Mouse (Mus musculus): ENCODE measurements around the gene Il4. TPM values are rescaled to one million over a fixed set of nuclear protein-coding genes. Genes with fewer than 3 reads are reported as not detected.

Il4 gene
- total RNA-seq, 1 experiment from 2014 or later = 2.9 TPM

- no peak for ATAC-seq (replicated peaks in 1 of 2; ENCODE audit: insufficient read depth in 1 of 2, low FRiP score in 2 of 2, low TSS enrichment in 1 of 2, low read depth in 1 of 2, poor library complexity in 2 of 2, severe bottlenecking in 2 of 2)
Observed at GRCm38 (mm10) chr11:53632122-53632733, 13.8 kb upstream of the Il4 start.

GRCm38 (mm10) chr11:53627859-53628258, 9.4 kb upstream of the Il4 start:
- ATAC-seq (replicated peaks in 1 of 2; ENCODE audit: insufficient read depth in 1 of 2, low FRiP score in 2 of 2, low TSS enrichment in 1 of 2, low read depth in 1 of 2, poor library complexity in 2 of 2, severe bottlenecking in 2 of 2) = peak; percentile 81 to 87

- ATAC-seq (replicated peaks in 1 of 2; ENCODE audit: insufficient read depth in 1 of 2, low FRiP score in 2 of 2, low TSS enrichment in 1 of 2, low read depth in 1 of 2, poor library complexity in 2 of 2, severe bottlenecking in 2 of 2) = no peak
Observed at GRCm38 (mm10) chr11:53626802-53627373, 8.4 kb upstream of the Il4 start.

GRCm38 (mm10) chr11:53624124-53624523, 5.7 kb upstream of the Il4 start:
- no peak for ATAC-seq (replicated peaks in 1 of 2; ENCODE audit: insufficient read depth in 1 of 2, low FRiP score in 2 of 2, low TSS enrichment in 1 of 2, low read depth in 1 of 2, poor library complexity in 2 of 2, severe bottlenecking in 2 of 2)

GRCm38 (mm10) chr11:53623573-53623972, 5.1 kb upstream of the Il4 start:
- no peak for ATAC-seq (replicated peaks in 1 of 2; ENCODE audit: insufficient read depth in 1 of 2, low FRiP score in 2 of 2, low TSS enrichment in 1 of 2, low read depth in 1 of 2, poor library complexity in 2 of 2, severe bottlenecking in 2 of 2)

- ATAC-seq (replicated peaks in 1 of 2; ENCODE audit: insufficient read depth in 1 of 2, low FRiP score in 2 of 2, low TSS enrichment in 1 of 2, low read depth in 1 of 2, poor library complexity in 2 of 2, severe bottlenecking in 2 of 2) = peak; percentile 61 to 70
Observed at GRCm38 (mm10) chr11:53622440-53622806, 4.0 kb upstream of the Il4 start.

GRCm38 (mm10) chr11:53621582-53622439, 3.3 kb upstream of the Il4 start:
- ATAC-seq (replicated peaks in 1 of 2; ENCODE audit: insufficient read depth in 1 of 2, low FRiP score in 2 of 2, low TSS enrichment in 1 of 2, low read depth in 1 of 2, poor library complexity in 2 of 2, severe bottlenecking in 2 of 2) = no peak

GRCm38 (mm10) chr11:53620094-53620493, 1.6 kb upstream of the Il4 start:
- ATAC-seq (replicated peaks in 1 of 2; ENCODE audit: insufficient read depth in 1 of 2, low FRiP score in 2 of 2, low TSS enrichment in 1 of 2, low read depth in 1 of 2, poor library complexity in 2 of 2, severe bottlenecking in 2 of 2) = no peak

- no peak for ATAC-seq (replicated peaks in 1 of 2; ENCODE audit: insufficient read depth in 1 of 2, low FRiP score in 2 of 2, low TSS enrichment in 1 of 2, low read depth in 1 of 2, poor library complexity in 2 of 2, severe bottlenecking in 2 of 2)
Observed at GRCm38 (mm10) chr11:53619428-53619827, 959 bp upstream of the Il4 start.

- ATAC-seq (replicated peaks in 1 of 2; ENCODE audit: insufficient read depth in 1 of 2, low FRiP score in 2 of 2, low TSS enrichment in 1 of 2, low read depth in 1 of 2, poor library complexity in 2 of 2, severe bottlenecking in 2 of 2) = no peak
Observed at GRCm38 (mm10) chr11:53617562-53618109, 833 bp downstream of the Il4 start.

- ATAC-seq (replicated peaks in 1 of 2; ENCODE audit: insufficient read depth in 1 of 2, low FRiP score in 2 of 2, low TSS enrichment in 1 of 2, low read depth in 1 of 2, poor library complexity in 2 of 2, severe bottlenecking in 2 of 2) = peak; percentile 75 to 80
Observed at GRCm38 (mm10) chr11:53616748-53617558, 1.5 kb downstream of the Il4 start.

- ATAC-seq (replicated peaks in 1 of 2; ENCODE audit: insufficient read depth in 1 of 2, low FRiP score in 2 of 2, low TSS enrichment in 1 of 2, low read depth in 1 of 2, poor library complexity in 2 of 2, severe bottlenecking in 2 of 2) = no peak
Observed at GRCm38 (mm10) chr11:53615575-53615974, 2.9 kb downstream of the Il4 start.

- no peak for ATAC-seq (replicated peaks in 1 of 2; ENCODE audit: insufficient read depth in 1 of 2, low FRiP score in 2 of 2, low TSS enrichment in 1 of 2, low read depth in 1 of 2, poor library complexity in 2 of 2, severe bottlenecking in 2 of 2)
Observed at GRCm38 (mm10) chr11:53615172-53615571, 3.3 kb downstream of the Il4 start.

- peak; percentile 23 to 37; a peak in 2 of 4 replicates for ATAC-seq (replicated peaks in 1 of 2; ENCODE audit: insufficient read depth in 1 of 2, low FRiP score in 2 of 2, low TSS enrichment in 1 of 2, low read depth in 1 of 2, poor library complexity in 2 of 2, severe bottlenecking in 2 of 2)
Observed at GRCm38 (mm10) chr11:53609672-53610071, 8.8 kb downstream of the Il4 start.

GRCm38 (mm10) chr11:53609231-53609630, 9.2 kb downstream of the Il4 start:
- peak; percentile 44 to 46; a peak in 2 of 4 replicates for ATAC-seq (replicated peaks in 1 of 2; ENCODE audit: insufficient read depth in 1 of 2, low FRiP score in 2 of 2, low TSS enrichment in 1 of 2, low read depth in 1 of 2, poor library complexity in 2 of 2, severe bottlenecking in 2 of 2)

GRCm38 (mm10) chr11:53605609-53606008, 12.9 kb downstream of the Il4 start:
- ATAC-seq (replicated peaks in 1 of 2; ENCODE audit: insufficient read depth in 1 of 2, low FRiP score in 2 of 2, low TSS enrichment in 1 of 2, low read depth in 1 of 2, poor library complexity in 2 of 2, severe bottlenecking in 2 of 2) = peak in 1 of 2 experiments; percentile 21; a peak in 1 of 4 replicates

GRCm38 (mm10) chr11:53604983-53605382, 13.5 kb downstream of the Il4 start:
- no peak for ATAC-seq (replicated peaks in 1 of 2; ENCODE audit: insufficient read depth in 1 of 2, low FRiP score in 2 of 2, low TSS enrichment in 1 of 2, low read depth in 1 of 2, poor library complexity in 2 of 2, severe bottlenecking in 2 of 2)

All from hematopoietic stem cell, adult 5-6 weeks (primary cell).